Mouse (Mus musculus): ENCODE results near the gene Gjd3.

GRCm38 (mm10) chr11:98955707-98956235 lies 27.0 kb downstream of the Gjd3 start:
- TF ChIP-seq POLR2A (IDR thresholded peaks at IDR 0.05; ENCODE audit: borderline replicate concordance, control insufficient read depth, low read depth, low read length) (no peak), CTCF (IDR thresholded peaks at IDR 0.05; ENCODE audit: control insufficient read depth, insufficient read depth, low read length) (no peak)
